Mouse (Mus musculus) C2C12 (cell line): ENCODE measurements around the gene Ncmap.

ENCODE experiments used
- CEBPB ChIP-seq: IDR thresholded peaks from one replicate; pipeline ENCODE4 v1.6.1; 2011; ENCODE audit warnings: low read depth, mild to moderate bottlenecking, control low read depth, moderate library complexity
- CTCF ChIP-seq: IDR thresholded peaks from one replicate; pipeline ENCODE4 v1.5.1; 2011; ENCODE audit not compliant: control insufficient read depth, insufficient read depth, insufficient read length
- MAX ChIP-seq: IDR thresholded peaks from one replicate; pipeline ENCODE4 v1.6.1; 2011; ENCODE audit warnings: mild to moderate bottlenecking, control low read depth
- MYOD1 ChIP-seq: IDR thresholded peaks from one replicate; pipeline ENCODE4 v1.6.1; 2011; ENCODE audit warnings: low read depth; ENCODE audit not compliant: control insufficient read depth, insufficient read length
- MYOG ChIP-seq: IDR thresholded peaks from one replicate; pipeline ENCODE4 v1.6.1; 2011; ENCODE audit not compliant: control insufficient read depth, insufficient read length; ENCODE audit errors: extremely low read depth
- USF1 ChIP-seq: IDR thresholded peaks from one replicate; pipeline ENCODE4 v1.6.1; 2011; ENCODE audit warnings: low read depth, mild to moderate bottlenecking, control low read depth, moderate library complexity

DNA sequence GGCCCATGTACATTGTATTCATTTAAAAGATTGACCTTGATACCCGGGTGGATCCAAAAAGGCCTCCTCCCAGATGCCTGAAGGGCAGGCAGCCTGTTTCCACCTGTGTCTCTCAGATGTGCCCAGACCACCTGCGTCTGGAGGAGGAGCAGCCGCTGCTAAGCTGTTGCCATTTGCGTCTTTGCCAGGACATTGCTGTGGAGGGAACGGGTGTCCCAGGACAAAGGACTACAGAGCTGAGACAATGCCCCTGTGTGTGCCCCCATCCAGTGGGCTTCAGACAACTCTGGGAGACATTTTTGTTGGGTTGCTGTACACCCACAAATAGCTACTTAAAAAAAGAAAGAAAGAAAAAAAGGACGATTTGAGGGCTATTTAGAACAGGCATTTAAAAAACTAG, 35.2 kb downstream of the Ncmap start:
- no peak for TF ChIP-seq CTCF
- TF ChIP-seq MYOG: no peak
- no peak for TF ChIP-seq USF1
- TF ChIP-seq MAX: no peak
- TF ChIP-seq MYOD1: no peak
- no peak for TF ChIP-seq CEBPB
